Mouse (Mus musculus) left cerebral cortex, adult 2 months (tissue): ENCODE measurements around the gene Aifm1. TPM values are rescaled to one million over a fixed set of nuclear protein-coding genes. Genes with fewer than 3 reads are reported as not detected.

Source experiments
- DNase-seq, 2 experiments: peaks; one replicate each; pipeline ENCODE4 v3.0.0; 2021 to 2022; ENCODE audit warnings: low spot score in 2 of 2, mixed read lengths in 1 of 2; ENCODE audit errors: extremely low spot score in 1 of 2
- H3K27ac ChIP-seq: fragments of 200-600 bp; 2 replicates; pipeline ENCODE4 v1.8.1; 2022
- H3K4me3 ChIP-seq: fragments of 200-600 bp; 2 replicates; pipeline ENCODE4 v1.8.1; 2022
- CTCF ChIP-seq: fragments of 200-600 bp; IDR thresholded peaks from 2 replicates; pipeline ENCODE4 v1.8.1; 2022; ENCODE audit warnings: antibody characterized with exemption, mild to moderate bottlenecking, moderate library complexity
- intact Hi-C: fragments of 180-260 bp; cut with DNase I; formaldehyde crosslinking; loops from one replicate; pipeline ENCODE4 v1.15.1; 2025
- total RNA-seq, 2 experiments: library from RNA; stranded (reverse); gene quantifications; 2 replicates each; pipeline ENCODE4 v1.2.3; 2021

The Aifm1 gene
- total RNA-seq, 2 experiments from 2014 or later = 21.6 to 28.3 TPM

DNA sequence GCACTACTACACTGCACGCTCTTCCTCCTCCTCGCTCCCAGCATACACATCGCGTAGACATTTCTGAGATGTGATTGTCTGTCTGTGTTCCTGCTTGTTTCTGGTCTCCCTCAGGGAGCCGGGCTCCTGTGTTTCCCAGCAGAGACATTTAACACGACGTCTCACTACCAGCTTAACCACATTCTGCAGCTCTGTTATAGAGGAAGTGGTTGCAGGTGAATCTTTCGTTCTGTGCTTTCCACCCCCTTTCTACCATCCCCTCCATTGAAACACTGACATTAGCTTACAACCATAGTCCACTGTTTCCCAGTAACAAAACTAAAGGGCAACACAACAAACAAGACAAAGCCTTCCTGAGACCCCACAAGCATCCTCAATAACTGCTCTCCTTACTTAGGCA is 19.6 kb downstream of the Aifm1 start:
- no peak overlapping the region for H3K27ac ChIP-seq
- DNase-seq = no peak
- intact Hi-C loops = no loop called here
- no peak overlapping the region for H3K4me3 ChIP-seq
- TF ChIP-seq CTCF = no peak

DNA sequence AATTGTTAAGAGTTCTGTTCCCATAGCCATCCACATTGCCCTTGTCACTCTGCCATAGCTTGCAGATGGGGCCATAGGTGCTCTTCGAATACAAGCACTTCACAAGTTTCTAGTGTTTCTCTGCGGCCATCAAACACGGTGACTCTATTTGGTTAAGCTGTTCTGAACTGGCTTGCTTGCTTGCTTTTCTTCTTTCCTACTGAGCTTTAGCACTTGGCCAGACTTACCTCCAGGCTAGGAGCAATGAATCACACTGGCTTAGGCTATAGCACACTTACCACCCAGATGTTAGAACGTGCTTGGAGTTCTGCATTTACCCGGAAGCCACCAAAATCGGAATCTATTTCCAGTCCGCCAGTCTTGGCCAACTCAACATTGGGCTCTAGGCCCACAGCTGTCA is 31.7 kb downstream of the Aifm1 start:
- Histone ChIP-seq H3K4me3 (no peak overlapping the region), H3K27ac (no peak overlapping the region)
- intact Hi-C loops = no loop called here
- DNase-seq = no peak
- TF ChIP-seq CTCF = no peak

DNA sequence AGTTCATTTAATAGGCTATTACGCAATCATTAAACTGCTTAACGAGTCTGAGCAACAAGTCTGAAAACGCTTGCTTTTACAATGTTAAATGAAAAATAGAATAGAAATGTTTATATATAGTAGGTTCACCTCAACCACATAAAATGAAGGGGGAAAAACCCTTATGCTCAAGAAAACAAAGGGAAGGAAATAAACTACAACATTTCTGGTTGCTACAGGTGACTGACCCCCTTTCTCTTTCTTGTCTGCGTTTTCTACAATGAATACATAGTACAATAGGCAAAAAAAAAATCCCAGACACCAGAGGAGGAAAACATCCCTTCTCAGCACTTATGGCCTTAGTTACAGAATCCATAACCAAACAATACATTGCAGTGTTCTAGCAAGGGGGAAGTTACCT is 32.3 kb downstream of the Aifm1 start:
- no peak for TF ChIP-seq CTCF
- DNase-seq = no peak

DNA sequence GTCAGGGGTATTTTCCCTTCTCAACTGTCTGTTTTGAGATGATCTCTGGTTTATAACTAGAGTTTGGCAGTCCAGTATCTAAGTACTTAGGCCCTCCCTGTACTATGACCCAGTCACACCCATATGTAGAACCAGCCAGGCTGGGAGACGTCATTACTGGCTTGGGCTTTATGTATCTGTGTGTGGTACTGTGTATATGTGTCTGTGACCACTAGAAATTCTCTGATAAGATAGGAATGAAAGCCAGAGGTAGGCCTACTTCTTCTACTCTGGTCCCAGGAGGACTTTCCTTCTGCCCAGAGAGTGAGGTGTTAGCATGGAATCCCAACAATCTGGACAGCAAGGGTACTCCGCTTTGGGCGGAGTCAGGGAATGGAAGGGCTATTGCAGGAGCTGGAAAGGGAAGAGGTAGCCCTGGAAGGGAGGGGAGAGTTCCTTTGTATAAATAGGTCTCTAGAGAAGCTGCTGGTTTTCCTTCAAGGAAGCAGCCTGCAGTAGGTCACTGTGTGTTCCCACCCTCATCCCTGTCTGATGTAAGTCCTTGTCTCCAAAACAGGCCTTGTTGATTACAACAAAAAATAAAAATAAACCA is 45.9 kb downstream of the Aifm1 start:
- TF ChIP-seq CTCF = no peak
- Histone ChIP-seq H3K27ac (no peak overlapping the region), H3K4me3 (no peak overlapping the region)
- intact Hi-C loops = no loop called here
- DNase-seq = no peak

More for the DNA sequence above, 32.3 kb downstream of the Aifm1 start:
- Histone ChIP-seq H3K4me3 (no peak overlapping the region), H3K27ac (no peak overlapping the region)
- intact Hi-C loops = no loop called here

DNA sequence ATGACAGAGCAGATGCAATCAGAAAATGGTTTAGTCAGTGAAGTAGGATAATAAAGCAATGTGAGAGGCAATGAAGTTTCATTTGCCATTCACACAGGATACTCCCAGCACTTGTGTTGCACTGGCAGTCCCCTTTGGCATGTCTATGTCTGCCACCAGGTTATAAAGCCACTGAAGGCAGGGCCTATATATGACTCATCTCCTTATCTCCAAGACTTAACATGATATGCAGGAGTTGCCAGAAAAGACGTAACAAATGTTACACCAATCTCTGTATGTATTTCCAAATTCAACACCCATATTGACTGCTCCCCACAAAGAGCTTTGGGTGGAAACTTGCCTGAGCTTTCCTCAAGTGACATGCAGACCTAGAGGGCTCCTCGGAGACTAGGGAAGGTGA is 47.2 kb downstream of the Aifm1 start:
- TF ChIP-seq CTCF = no peak
- DNase-seq = no peak
- intact Hi-C loops = no loop called here
- Histone ChIP-seq H3K4me3 (no peak overlapping the region), H3K27ac (no peak overlapping the region)

DNA sequence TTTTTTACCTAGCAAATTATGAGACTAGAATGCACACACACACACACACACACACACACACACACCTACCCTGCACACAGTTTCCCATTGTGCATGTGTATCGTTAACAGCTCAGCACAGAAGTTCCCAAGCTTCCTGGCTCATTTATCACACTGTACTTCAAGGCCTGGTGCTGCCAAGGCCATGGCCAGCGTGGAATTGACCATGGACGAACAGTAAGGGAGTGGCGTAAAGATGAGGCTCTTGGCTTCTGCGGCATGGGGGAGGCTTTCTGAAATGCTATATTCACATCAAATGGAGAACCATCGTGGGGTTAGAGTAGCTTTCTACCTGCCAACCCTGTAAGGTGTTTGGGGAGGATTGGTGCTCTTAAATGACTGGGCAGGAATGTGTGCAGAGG is 48.9 kb downstream of the Aifm1 start:
- no peak overlapping the region for H3K4me3 ChIP-seq
- intact Hi-C loops = loop anchor here (5.0 kb wide), 1 partner anchor 482 kb away; no protein-coding TSS in a partner anchor
- no peak for TF ChIP-seq CTCF
- DNase-seq = no peak
- H3K27ac ChIP-seq = no peak overlapping the region

DNA sequence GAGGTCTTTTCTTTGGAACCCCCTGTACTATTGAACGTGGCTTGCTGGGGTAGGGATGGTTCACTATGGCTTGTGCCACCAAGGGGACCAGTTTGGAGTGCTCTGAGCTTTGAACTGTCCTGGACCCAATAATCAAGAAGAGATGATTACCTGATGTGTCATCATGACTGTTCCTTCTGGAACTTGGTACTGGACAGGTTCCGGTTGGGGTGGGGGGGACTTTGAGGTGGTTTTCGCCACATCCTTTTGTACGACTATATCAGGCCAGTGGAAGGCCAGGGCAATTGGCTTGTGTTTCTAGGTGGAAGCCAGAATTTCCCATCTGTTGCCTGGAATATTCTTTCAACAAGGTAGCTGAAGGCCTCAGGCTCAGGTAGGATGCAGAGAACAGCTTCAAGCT is 49.7 kb downstream of the Aifm1 start:
- DNase-seq = no peak
- no peak for TF ChIP-seq CTCF
- Histone ChIP-seq H3K27ac (no peak overlapping the region), H3K4me3 (no peak overlapping the region)
- intact Hi-C loops = loop anchor here (2.0 to 5.0 kb wide), 2 partner anchors 41 to 481 kb away; no protein-coding TSS in a partner anchor

DNA sequence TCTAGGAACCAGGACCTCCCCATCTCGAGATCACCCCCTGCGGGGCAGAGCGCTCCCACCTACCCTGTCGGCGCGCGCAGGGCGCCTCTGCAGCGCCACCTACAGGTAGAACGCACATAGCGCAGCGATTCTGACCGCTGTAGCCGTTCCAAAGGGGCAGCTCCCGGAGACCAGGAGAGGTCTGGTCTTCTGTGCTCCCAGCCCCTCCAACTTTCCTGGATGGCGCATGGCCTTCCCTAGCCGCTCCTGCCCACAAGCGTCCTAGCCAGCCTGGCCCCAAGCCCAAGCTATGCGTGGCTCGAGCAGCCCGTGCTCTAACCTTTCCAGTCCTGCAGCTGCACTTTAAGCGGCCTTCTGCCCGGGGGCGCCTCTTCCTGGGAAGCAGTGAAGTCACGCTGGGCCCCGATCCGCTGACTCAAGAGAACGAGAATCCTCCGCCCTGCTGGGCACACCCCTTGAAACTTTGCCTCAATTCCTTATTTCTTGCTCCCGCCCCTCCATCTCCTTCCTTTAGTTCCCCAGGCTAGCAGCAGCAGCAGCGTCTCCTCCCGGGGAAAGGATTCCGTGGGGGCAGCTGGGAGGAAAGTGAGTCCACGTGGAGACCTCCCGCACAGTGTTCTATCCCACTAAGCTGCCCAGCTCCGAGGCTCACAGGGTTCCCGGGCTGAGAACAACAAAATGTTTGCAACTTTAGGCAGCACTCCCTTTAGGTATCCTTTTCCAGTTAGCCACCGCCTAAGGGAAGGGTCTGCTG is 50.4 kb downstream of the Aifm1 start, which contains the start of gene Elf4:
TSS of gene Elf4 (minus strand) at position 379 of the 754 bp plus-strand sequence.
- peak within 1 kb of the TSS; percentile 41 for H3K4me3 ChIP-seq
- peak; percentile 86 for TF ChIP-seq CTCF

DNA sequence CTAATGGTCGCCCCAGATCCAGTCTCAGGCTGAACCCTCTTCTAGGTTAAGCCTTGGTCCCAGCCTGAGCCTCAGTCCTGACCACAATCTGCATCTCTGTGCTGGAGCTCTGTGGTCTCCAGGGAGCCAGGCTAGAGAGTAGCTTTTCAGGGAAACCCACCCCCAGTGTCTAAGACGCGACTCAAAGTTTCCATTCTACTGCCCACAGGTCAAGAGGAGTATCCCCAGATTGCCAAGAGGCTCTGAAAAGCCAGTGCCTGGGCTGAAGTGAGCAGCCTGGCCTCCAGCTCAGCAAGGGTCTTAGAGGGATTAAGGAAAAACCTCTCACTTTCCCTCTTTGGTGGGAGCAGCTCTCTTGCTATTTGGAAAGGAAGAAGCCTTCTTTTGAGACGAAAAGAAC is 51.1 kb downstream of the Aifm1 start:
- intact Hi-C loops = loop anchor here (2.0 to 5.0 kb wide), 2 partner anchors 39 to 480 kb away; no protein-coding TSS in a partner anchor

More for the DNA sequence above, 50.4 kb downstream of the Aifm1 start, which contains the start of gene Elf4:
- H3K27ac ChIP-seq = no peak within 1 kb of the TSS
- peak; percentile 32 to 69 for DNase-seq
- intact Hi-C loops = loop anchor here (2.0 to 5.0 kb wide), 2 partner anchors 40 to 481 kb away; no protein-coding TSS in a partner anchor

DNA sequence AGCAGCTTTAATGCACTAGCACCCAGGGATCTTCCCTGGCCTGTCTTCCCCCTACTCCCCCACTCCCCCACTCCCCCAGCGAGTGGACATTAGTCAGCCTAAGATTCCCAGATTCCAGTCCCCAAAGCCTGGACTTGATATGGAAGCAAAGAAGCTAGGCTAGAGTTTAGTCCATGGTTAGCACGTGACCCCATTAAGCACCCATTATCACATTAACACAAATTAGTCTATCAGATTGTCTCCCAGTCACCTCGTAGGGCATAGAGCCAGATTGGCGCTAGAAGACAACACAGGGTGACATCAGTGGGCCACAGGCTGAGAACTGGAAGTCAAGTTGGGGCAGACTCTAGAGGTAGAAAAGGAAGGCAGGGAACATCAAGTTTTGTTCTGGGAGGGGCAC is 52.4 kb downstream of the Aifm1 start:
- no peak for DNase-seq
- Histone ChIP-seq H3K4me3 (no peak overlapping the region), H3K27ac (no peak overlapping the region)
- intact Hi-C loops = loop anchor here (5.0 kb wide), 1 partner anchor 479 kb away; no protein-coding TSS in a partner anchor
- TF ChIP-seq CTCF = no peak

More for the DNA sequence above, 51.1 kb downstream of the Aifm1 start:
- no peak for TF ChIP-seq CTCF
- Histone ChIP-seq H3K4me3 (peak overlapping the region; percentile 41), H3K27ac (no peak overlapping the region)
- DNase-seq = no peak

DNA sequence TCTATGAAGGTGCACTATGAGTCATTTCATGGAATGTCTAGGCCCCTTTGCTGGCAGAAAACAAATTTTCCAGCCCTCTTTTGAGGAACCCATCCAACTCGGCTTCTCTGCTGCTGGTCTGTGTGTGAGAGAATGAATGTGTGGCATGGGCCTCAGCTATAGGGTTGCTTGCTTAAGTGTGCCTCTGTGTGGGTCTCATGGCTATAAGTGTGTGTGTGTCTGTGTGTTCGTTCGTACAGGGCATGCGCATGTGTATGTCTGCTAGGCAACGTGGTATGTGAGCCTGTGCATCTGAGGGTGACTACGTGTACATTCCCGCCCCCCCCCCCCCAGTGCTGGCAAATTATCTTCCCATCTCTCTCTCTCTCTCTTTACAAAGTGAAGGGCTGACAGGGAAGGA is 52.9 kb downstream of the Aifm1 start:
- no peak for TF ChIP-seq CTCF
- DNase-seq = no peak
- Histone ChIP-seq H3K4me3 (no peak overlapping the region), H3K27ac (no peak overlapping the region)
- intact Hi-C loops = loop anchor here (5.0 kb wide), 1 partner anchor 478 kb away; no protein-coding TSS in a partner anchor

DNA sequence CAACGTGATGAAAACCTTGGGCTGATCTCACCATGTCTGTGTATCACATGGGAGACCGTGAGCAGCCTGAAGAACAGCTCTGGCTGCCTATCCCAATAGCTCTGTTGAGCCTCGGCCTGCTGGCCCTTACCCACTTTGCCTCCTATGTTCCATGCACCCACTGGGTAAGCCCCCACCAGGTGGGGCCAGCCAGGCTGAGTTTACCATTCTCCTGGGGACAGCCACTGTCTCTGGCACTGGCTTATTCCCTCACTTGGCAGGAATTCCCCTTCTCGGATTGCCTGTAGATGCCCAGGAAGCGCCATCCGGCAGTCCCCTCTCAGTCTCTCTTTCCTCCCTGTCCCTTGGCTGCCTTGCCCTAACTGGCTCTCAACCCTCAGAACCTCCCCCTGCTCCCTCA is 56.4 kb downstream of the Aifm1 start:
- no peak overlapping the region for H3K27ac ChIP-seq
- TF ChIP-seq CTCF = no peak
- intact Hi-C loops = no loop called here
- no peak overlapping the region for H3K4me3 ChIP-seq
- DNase-seq = no peak
